Mouse (Mus musculus) forebrain, embryonic 14.5 days (tissue): Measurements from ENCODE around the gene Plxnd1. TPM values are rescaled to one million over a fixed set of nuclear protein-coding genes. Genes with fewer than 3 reads are reported as not detected.

Source experiments
- ATAC-seq: fragments of 200-750 bp; cut with Nextera tagmentation; 2 replicates; pipeline ENCODE4 v1.8.0; 2017; ENCODE audit warnings: mild to moderate bottlenecking, moderate library complexity
- DNase-seq: peaks from one replicate; pipeline ENCODE4 v3.0.0-alpha.2; 2015; ENCODE audit warnings: low spot score
- H3K27ac ChIP-seq: fragments of 300-500 bp; sonication (generic); 2 replicates; pipeline ENCODE4 v1.5.1; 2014; ENCODE audit warnings: low read depth, mild to moderate bottlenecking, control low read depth, low read length, moderate library complexity
- H3K27me3 ChIP-seq: fragments of 300-500 bp; sonication (generic); replicated peaks from 2 replicates; pipeline ENCODE4 v1.6.1; 2014; ENCODE audit warnings: low read length, control low read depth, mixed read lengths; ENCODE audit not compliant: control insufficient read depth, insufficient read depth
- H3K36me3 ChIP-seq: fragments of 300-500 bp; sonication (generic); 2 replicates; pipeline ENCODE4 v1.6.1; 2014; ENCODE audit warnings: low read length, control low read depth; ENCODE audit not compliant: control insufficient read depth, insufficient read depth
- H3K4me1 ChIP-seq: fragments of 300-500 bp; sonication (generic); 2 replicates; pipeline ENCODE4 v1.6.1; 2014; ENCODE audit warnings: antibody characterized with exemption, low read length, control low read depth; ENCODE audit not compliant: control insufficient read depth, insufficient read depth
- H3K4me2 ChIP-seq: fragments of 300-500 bp; sonication (generic); 2 replicates; pipeline ENCODE4 v1.6.1; 2014; ENCODE audit warnings: mild to moderate bottlenecking, control low read depth, low read length
- H3K4me3 ChIP-seq: fragments of 300-500 bp; sonication (generic); 2 replicates; pipeline ENCODE4 v1.5.1; 2014; ENCODE audit warnings: low read depth, low read length, control low read depth
- H3K9ac ChIP-seq: fragments of 300-500 bp; sonication (generic); 2 replicates; pipeline ENCODE4 v1.6.1; 2014; ENCODE audit warnings: mild to moderate bottlenecking, low read length, control low read depth, moderate library complexity
- H3K9me3 ChIP-seq: fragments of 300-500 bp; sonication (generic); replicated peaks from 2 replicates; pipeline ENCODE4 v1.6.1; 2016; ENCODE audit warnings: low read length, control low read depth, mixed read lengths; ENCODE audit not compliant: control insufficient read depth
- WGBS: fragments of 180-500 bp; shearing (Covaris S2); extraction: QIAGEN DNeasy Blood & Tissue Kit; methylation state at CpG from one replicate; pipeline ENCODE4 v1.1.7; 2014; 5-methylcytosine and 5-hydroxymethylcytosine counted together
- polyA plus RNA-seq: library from polyadenylated mRNA; unstranded; fragments of >200 nt; fragmentation: Nextera tagmentation; extraction: Ambion mirVana; gene quantifications from 2 replicates; pipeline ENCODE4 v1.2.1, GENCODE M21; 2014

The Plxnd1 gene
- polyA plus RNA-seq, 1 experiment from 2014 or later: 19.6 TPM

- DNase-seq: no peak
- H3K9me3 ChIP-seq: no peaks in the 10 kb centered on the region
- 61% methylated on average over 4 of the region's 4 CpGs for WGBS
- peaks cover 30% of the 10 kb centered on the region for H3K27me3 ChIP-seq
- peaks cover 5% of the 10 kb centered on the region; the same call in 1 of the 2 replicates for H3K4me1 ChIP-seq
- H3K4me2 ChIP-seq: peak overlapping the region; percentile 84; the same call in 1 of the 2 replicates
- no peak overlapping the region for H3K27ac ChIP-seq
- no peaks in the 10 kb centered on the region for H3K36me3 ChIP-seq
- no peak overlapping the region for H3K9ac ChIP-seq
- H3K4me3 ChIP-seq: 0 out of 2 replicates have a peak overlapping the region, but pooled peaks have one; percentile 53
- no peak for ATAC-seq
These were observed 731 bp upstream of the Plxnd1 start for GRCm38 (mm10) chr6:115995531-115995941.

- no peak overlapping the region for H3K27ac ChIP-seq
- H3K4me3 ChIP-seq: peak overlapping the region; percentile 53
- H3K27me3 ChIP-seq: peaks cover 30% of the 10 kb centered on the region
- H3K9me3 ChIP-seq: no peaks in the 10 kb centered on the region
- H3K9ac ChIP-seq: peak overlapping the region; percentile 60
- H3K4me1 ChIP-seq: peaks cover 5% of the 10 kb centered on the region; the same call in 1 of the 2 replicates
- peak overlapping the region; percentile 84 for H3K4me2 ChIP-seq
- H3K36me3 ChIP-seq: no peaks in the 10 kb centered on the region
- under 1% methylated on average over 83 of the region's 93 CpGs for WGBS
- ATAC-seq: peak; percentile 30
- DNase-seq: peak; percentile 37
These were observed 494 bp downstream of the Plxnd1 start for GRCm38 (mm10) chr6:115994146-115994876.

- Histone ChIP-seq H3K36me3 (no peaks in the 10 kb centered on the region), H3K27ac (peak overlapping the region; percentile 39; the same call in 1 of the 2 replicates), H3K9me3 (no peaks in the 10 kb centered on the region), H3K4me3 (peak overlapping the region; percentile 53), H3K27me3 (peaks cover 30% of the 10 kb centered on the region), H3K4me1 (peaks cover 5% of the 10 kb centered on the region; the same call in 1 of the 2 replicates), H3K4me2 (peak overlapping the region; percentile 84), H3K9ac (peak overlapping the region; percentile 60)
- DNase-seq (peak; percentile 46), ATAC-seq (peak; percentile 18; the same call in 1 of the 2 replicates)
- 3% methylated on average over 74 of the region's 86 CpGs for WGBS
These were observed 1.2 kb downstream of the Plxnd1 start for GRCm38 (mm10) chr6:115993463-115994145.

- Histone ChIP-seq H3K4me2 (peak overlapping the region; percentile 84), H3K36me3 (no peaks in the 10 kb centered on the region), H3K4me1 (peaks cover 5% of the 10 kb centered on the region; the same call in 1 of the 2 replicates), H3K9me3 (no peaks in the 10 kb centered on the region), H3K27ac (no peak overlapping the region), H3K9ac (peak overlapping the region; percentile 60), H3K27me3 (peaks cover 30% of the 10 kb centered on the region), H3K4me3 (peak overlapping the region; percentile 53)
- no peak for DNase-seq
- 55% methylated on average over 6 of the region's 6 CpGs for WGBS
- ATAC-seq: no peak
These were observed 1.8 kb downstream of the Plxnd1 start for GRCm38 (mm10) chr6:115992981-115993380.

GRCm38 (mm10) chr6:115991881-115992620 is 2.8 kb downstream of the Plxnd1 start:
- H3K27me3 ChIP-seq: peaks cover 30% of the 10 kb centered on the region
- H3K27ac ChIP-seq: no peak overlapping the region
- peak overlapping the region; percentile 84 for H3K4me2 ChIP-seq
- ATAC-seq: no peak
- H3K4me1 ChIP-seq: peaks cover 5% of the 10 kb centered on the region; the same call in 1 of the 2 replicates
- H3K9ac ChIP-seq: peak overlapping the region; percentile 30; the same call in 1 of the 2 replicates
- no peaks in the 10 kb centered on the region for H3K9me3 ChIP-seq
- no peak for DNase-seq
- 34% methylated on average over 10 of the region's 10 CpGs for WGBS
- no peaks in the 10 kb centered on the region for H3K36me3 ChIP-seq
- peak overlapping the region; percentile 22 for H3K4me3 ChIP-seq

- peak overlapping the region; percentile 22 for H3K4me3 ChIP-seq
- no peak overlapping the region for H3K27ac ChIP-seq
- no peaks in the 10 kb centered on the region for H3K36me3 ChIP-seq
- H3K27me3 ChIP-seq: peaks cover 30% of the 10 kb centered on the region
- WGBS: 26% methylated on average over 13 of the region's 13 CpGs
- DNase-seq (no peak), ATAC-seq (no peak)
- peaks cover 5% of the 10 kb centered on the region; the same call in 1 of the 2 replicates for H3K4me1 ChIP-seq
- peak overlapping the region; percentile 84 for H3K4me2 ChIP-seq
- no peaks in the 10 kb centered on the region for H3K9me3 ChIP-seq
- peak overlapping the region; percentile 30 for H3K9ac ChIP-seq
These were observed 3.5 kb downstream of the Plxnd1 start for GRCm38 (mm10) chr6:115991108-115991880.

- DNase-seq (no peak), ATAC-seq (no peak)
- H3K4me3 ChIP-seq: no peak overlapping the region
- H3K36me3 ChIP-seq: no peaks in the 10 kb centered on the region
- H3K27me3 ChIP-seq: peaks cover 28% of the 10 kb centered on the region
- peaks cover 5% of the 10 kb centered on the region; the same call in 1 of the 2 replicates for H3K4me1 ChIP-seq
- 84% methylated on average over 9 of the region's 9 CpGs for WGBS
- H3K4me2 ChIP-seq: peak overlapping the region; percentile 84
- no peak overlapping the region for H3K27ac ChIP-seq
- H3K9me3 ChIP-seq: no peaks in the 10 kb centered on the region
- 0 out of 2 replicates have a peak overlapping the region, but pooled peaks have one; percentile 1 for H3K9ac ChIP-seq
These were observed 4.3 kb downstream of the Plxnd1 start for GRCm38 (mm10) chr6:115990479-115990878.

GRCm38 (mm10) chr6:115990056-115990455 is 4.7 kb downstream of the Plxnd1 start:
- no peak overlapping the region for H3K27ac ChIP-seq
- H3K4me2 ChIP-seq: peak overlapping the region; percentile 84
- no peaks in the 10 kb centered on the region for H3K36me3 ChIP-seq
- 82% methylated on average over 3 of the region's 3 CpGs for WGBS
- DNase-seq (no peak), ATAC-seq (no peak)
- peak overlapping the region; percentile 25; the same call in 1 of the 2 replicates for H3K9ac ChIP-seq
- H3K4me1 ChIP-seq: peaks cover 5% of the 10 kb centered on the region; the same call in 1 of the 2 replicates
- peaks cover 28% of the 10 kb centered on the region for H3K27me3 ChIP-seq
- no peak overlapping the region for H3K4me3 ChIP-seq
- no peaks in the 10 kb centered on the region for H3K9me3 ChIP-seq
